26 mouse cellular contexts compared by ENCODE assay signal in genomic region chr13:113183310-113183709, GRCm38 (mm10). TPM values are rescaled to one million over a fixed set of nuclear protein-coding genes. Genes with fewer than 3 reads are reported as not detected.
A peak's percentile ranks its signal among the peaks of the same experiment; 100 is the strongest.
DNase-seq lines count a peak whose midpoint lies in the region; ATAC-seq and TF ChIP-seq lines count a peak whose summit lies in the region.
"Had no signal": no experiment of that assay in that cellular context is flagged by ENCODE, and none has a peak within 500 bp of the region (broad histone marks: within the 10 kb centered on the region; RNA-seq: fewer than 3 reads in every experiment).

No protein-coding gene starts in this region.

- H3K4me2 ChIP-seq in embryonic facial prominence, embryonic 15.5 days (replicated peaks), result no peak overlapping the region
- H3K4me2 ChIP-seq in hindbrain, embryonic 13.5 days, result no peak overlapping the region
- no peak overlapping the region for H3K4me2 ChIP-seq in midbrain, embryonic 14.5 days (ENCODE audit: low read length)
- H3K4me2 ChIP-seq in liver, embryonic 11.5 days, result no peak overlapping the region
- H3K4me2 ChIP-seq: embryonic facial prominence, embryonic 12.5 days; heart, embryonic 13.5 days; hindbrain, embryonic 12.5 days; intestine, embryonic 15.5 days; limb, embryonic 12.5 days; liver, embryonic 12.5 days had no signal

- no peak overlapping the region for H3K9ac ChIP-seq in embryonic facial prominence, embryonic 15.5 days
- no peak overlapping the region for H3K9ac ChIP-seq in hindbrain, embryonic 13.5 days
- H3K9ac ChIP-seq in midbrain, embryonic 14.5 days (replicated peaks; ENCODE audit: low read length), result no peak overlapping the region
- no peak overlapping the region for H3K9ac ChIP-seq in liver, embryonic 11.5 days (ENCODE audit: low read depth, low read length)
- H3K9ac ChIP-seq: embryonic facial prominence, embryonic 12.5 days; heart, embryonic 13.5 days; hindbrain, embryonic 12.5 days; intestine, embryonic 15.5 days; limb, embryonic 12.5 days; liver, embryonic 12.5 days had no signal

- 74% methylated on average over 8 of the region's 8 CpGs for WGBS in embryonic facial prominence, embryonic 15.5 days
- 79% methylated on average over 8 of the region's 8 CpGs for WGBS in small intestine, adult 2 months
- WGBS in hindbrain, embryonic 13.5 days, result 90% methylated on average over 8 of the region's 8 CpGs
- WGBS in midbrain, embryonic 14.5 days, result 77% methylated on average over 8 of the region's 8 CpGs
- 84% methylated on average over 8 of the region's 8 CpGs for WGBS in liver, embryonic 11.5 days

- H3K27ac ChIP-seq in embryonic facial prominence, embryonic 15.5 days (replicated peaks), result peak overlapping the region; percentile 29; the same call in 1 of the 2 replicates
- H3K27ac ChIP-seq in small intestine, adult 2 months (ENCODE audit: insufficient read depth, low read depth, low read length), result peak overlapping the region; percentile 66
- no peak overlapping the region for H3K27ac ChIP-seq in hindbrain, embryonic 13.5 days
- no peak overlapping the region for H3K27ac ChIP-seq in midbrain, embryonic 14.5 days (replicated peaks; ENCODE audit: low read depth, low read length)
- no peak overlapping the region for H3K27ac ChIP-seq in liver, embryonic 11.5 days (ENCODE audit: low read depth, low read length)
- H3K27ac ChIP-seq: embryonic facial prominence, embryonic 12.5 days; heart, adult 2 months; heart, embryonic 13.5 days; hindbrain, embryonic 12.5 days; intestine, embryonic 15.5 days; limb, embryonic 12.5 days; liver, embryonic 12.5 days had no signal

- H3K4me1 ChIP-seq in embryonic facial prominence, embryonic 15.5 days, result no peaks in the 10 kb centered on the region
- H3K4me1 ChIP-seq in small intestine, adult 2 months (ENCODE audit: control insufficient read depth, insufficient read depth, insufficient read length, low read length), result no peaks in the 10 kb centered on the region
- H3K4me1 ChIP-seq in hindbrain, embryonic 13.5 days (replicated peaks), result no peaks in the 10 kb centered on the region
- no peaks in the 10 kb centered on the region for H3K4me1 ChIP-seq in midbrain, embryonic 14.5 days (ENCODE audit: control insufficient read depth, insufficient read depth, low read length)
- no peaks in the 10 kb centered on the region for H3K4me1 ChIP-seq in liver, embryonic 11.5 days (replicated peaks; ENCODE audit: control insufficient read depth, insufficient read depth, low read length)
- H3K4me1 ChIP-seq: embryonic facial prominence, embryonic 12.5 days; heart, embryonic 13.5 days; hindbrain, embryonic 12.5 days; intestine, embryonic 15.5 days; limb, embryonic 12.5 days; liver, embryonic 12.5 days had no signal

- no peak for ATAC-seq in embryonic facial prominence, embryonic 15.5 days (ENCODE audit: insufficient number of reproducible peaks, low FRiP score, low TSS enrichment, low read depth)
- no peak for ATAC-seq in hindbrain, embryonic 13.5 days (ENCODE audit: low FRiP score)
- ATAC-seq in midbrain, embryonic 14.5 days (ENCODE audit: low FRiP score, low TSS enrichment), result no peak
- no peak for ATAC-seq in liver, embryonic 11.5 days (replicated peaks; ENCODE audit: low FRiP score)
- ATAC-seq: forebrain, embryonic 16.5 days; intestine, embryonic 15.5 days; liver, embryonic 12.5 days had no signal

- no peaks in the 10 kb centered on the region for H3K36me3 ChIP-seq in embryonic facial prominence, embryonic 15.5 days
- no peaks in the 10 kb centered on the region for H3K36me3 ChIP-seq in small intestine, adult 2 months (ENCODE audit: control insufficient read depth, insufficient read depth, low read length)
- H3K36me3 ChIP-seq in hindbrain, embryonic 13.5 days, result no peaks in the 10 kb centered on the region
- no peaks in the 10 kb centered on the region for H3K36me3 ChIP-seq in midbrain, embryonic 14.5 days (ENCODE audit: control insufficient read depth, insufficient read depth, low read length)
- no peaks in the 10 kb centered on the region for H3K36me3 ChIP-seq in liver, embryonic 11.5 days (ENCODE audit: control insufficient read depth, insufficient read depth, low read length)
- H3K36me3 ChIP-seq: embryonic facial prominence, embryonic 12.5 days; heart, embryonic 13.5 days; hindbrain, embryonic 12.5 days; intestine, embryonic 15.5 days; limb, embryonic 12.5 days; liver, embryonic 12.5 days had no signal

- TF ChIP-seq CTCF in small intestine, adult 2 months (IDR thresholded peaks at IDR 0.05; ENCODE audit: extremely low read depth, insufficient read length, insufficient replicate concordance, low read depth, low read length), result no peak

- no peak for TF ChIP-seq POLR2A in small intestine, adult 2 months (IDR thresholded peaks at IDR 0.05; ENCODE audit: low read depth, low read length)

- H3K27me3 ChIP-seq in embryonic facial prominence, embryonic 15.5 days, result no peaks in the 10 kb centered on the region
- H3K27me3 ChIP-seq in small intestine, adult 2 months (ENCODE audit: control insufficient read depth, insufficient read depth, low read length), result no peaks in the 10 kb centered on the region
- H3K27me3 ChIP-seq in hindbrain, embryonic 13.5 days, result no peaks in the 10 kb centered on the region
- no peaks in the 10 kb centered on the region for H3K27me3 ChIP-seq in midbrain, embryonic 14.5 days (ENCODE audit: control insufficient read depth, insufficient read depth, low read length)
- H3K27me3 ChIP-seq in liver, embryonic 11.5 days (replicated peaks; ENCODE audit: control insufficient read depth, insufficient read depth, low read length), result no peaks in the 10 kb centered on the region
- H3K27me3 ChIP-seq: embryonic facial prominence, embryonic 12.5 days; heart, embryonic 13.5 days; hindbrain, embryonic 12.5 days; intestine, embryonic 15.5 days; limb, embryonic 12.5 days; liver, embryonic 12.5 days had no signal

- H3K4me3 ChIP-seq in embryonic facial prominence, embryonic 15.5 days (replicated peaks), result no peak overlapping the region
- H3K4me3 ChIP-seq in small intestine, adult 2 months (ENCODE audit: low read depth, low read length), result no peak overlapping the region
- H3K4me3 ChIP-seq in hindbrain, embryonic 13.5 days, result no peak overlapping the region
- no peak overlapping the region for H3K4me3 ChIP-seq in midbrain, embryonic 14.5 days (replicated peaks; ENCODE audit: low read depth, low read length)
- no peak overlapping the region for H3K4me3 ChIP-seq in liver, embryonic 11.5 days (ENCODE audit: low read depth, low read length)
- H3K4me3 ChIP-seq: embryonic facial prominence, embryonic 12.5 days; heart, adult 2 months; heart, embryonic 13.5 days; hindbrain, embryonic 12.5 days; intestine, embryonic 15.5 days; limb, embryonic 12.5 days; liver, embryonic 12.5 days had no signal

- no peaks in the 10 kb centered on the region for H3K9me3 ChIP-seq in embryonic facial prominence, embryonic 15.5 days (replicated peaks)
- no peaks in the 10 kb centered on the region for H3K9me3 ChIP-seq in hindbrain, embryonic 13.5 days
- no peaks in the 10 kb centered on the region for H3K9me3 ChIP-seq in midbrain, embryonic 14.5 days (ENCODE audit: control insufficient read depth, low read length)
- H3K9me3 ChIP-seq in liver, embryonic 11.5 days (ENCODE audit: control insufficient read depth, low read length), result no peaks in the 10 kb centered on the region
- H3K9me3 ChIP-seq: embryonic facial prominence, embryonic 12.5 days; hindbrain, embryonic 12.5 days; intestine, embryonic 15.5 days had no signal

- peak; percentile 54 to 55 for DNase-seq in urinary bladder, adult 18-20 months (ENCODE audit: low spot score in 2 of 2)
- no peak for DNase-seq in urinary bladder, postnatal 10 days (ENCODE audit: low spot score)
- no peak for DNase-seq in midbrain, embryonic 14.5 days
- no peak for DNase-seq in liver, embryonic 11.5 days (ENCODE audit: low spot score)
- DNase-seq: adrenal gland, adult 2 months; cerebellum, adult 11-12 months; cerebellum, postnatal 10 days; gastrocnemius, postnatal 14 days; heart, adult 2 months; heart, postnatal 14 days; kidney, adult 8-10 months; kidney, postnatal 14 days; lung, adult 2 months had no signal

RNA-seq across cellular contexts. Expression of gene Esm1, which starts 26.1 kb away (rescaled TPM):
- 2.7 and 3.1 TPM in 2 replicates for polyA plus RNA-seq in embryonic facial prominence, embryonic 15.5 days (2015; fragmentation: Nextera tagmentation; extraction: Ambion mirVana)
- polyA plus RNA-seq in small intestine, adult 2 months (2012; rRNA removed), result 2.5 and 3.3 TPM in 2 replicates
- 1.5 and 1.8 TPM in 2 replicates for polyA plus RNA-seq in hindbrain, embryonic 13.5 days (2015; fragmentation: Nextera tagmentation; extraction: Ambion mirVana)
- polyA plus RNA-seq in midbrain, embryonic 14.5 days (2014; fragmentation: Nextera tagmentation; extraction: Ambion mirVana), result 0.13 and 0.26 TPM in 2 replicates
- polyA plus RNA-seq in liver, embryonic 11.5 days (2014; fragmentation: Nextera tagmentation; extraction: Ambion mirVana), result 3.3 and 3.7 TPM in 2 replicates

RNA-seq across cellular contexts. Expression of gene Gzmk, which starts 42.4 kb away (rescaled TPM):
- polyA plus RNA-seq in embryonic facial prominence, embryonic 15.5 days (2015; fragmentation: Nextera tagmentation; extraction: Ambion mirVana), result not detected in 2 replicates
- 0.30 and 0.47 TPM in 2 replicates for polyA plus RNA-seq in small intestine, adult 2 months (2012; rRNA removed)
- not detected in 2 replicates for polyA plus RNA-seq in hindbrain, embryonic 13.5 days (2015; fragmentation: Nextera tagmentation; extraction: Ambion mirVana)
- polyA plus RNA-seq in midbrain, embryonic 14.5 days (2014; fragmentation: Nextera tagmentation; extraction: Ambion mirVana), result not detected in 2 replicates
- polyA plus RNA-seq in liver, embryonic 11.5 days (2014; fragmentation: Nextera tagmentation; extraction: Ambion mirVana), result not detected in 2 replicates
- polyA plus RNA-seq: adrenal gland, adult 2 months; embryonic facial prominence, embryonic 12.5 days; heart, adult 2 months; heart, embryonic 13.5 days; hindbrain, embryonic 12.5 days; intestine, embryonic 15.5 days; limb, embryonic 12.5 days; liver, embryonic 12.5 days; midbrain, postnatal 0 days; stomach, embryonic 16.5 days; thymus, postnatal 0 days had no signal

Comparison
In these comparisons a context has a peak if more than half of its experiments do, and no peak if none do; other contexts are left out.
1. DNase-seq: peak in urinary bladder, adult 18-20 months (2 of 2); none in urinary bladder, postnatal 10 days (single experiment), midbrain, embryonic 14.5 days (single experiment) and liver, embryonic 11.5 days (single experiment).
2. H3K27ac ChIP-seq: peak in embryonic facial prominence, embryonic 15.5 days (single experiment) and small intestine, adult 2 months (single experiment); none in hindbrain, embryonic 13.5 days (single experiment), midbrain, embryonic 14.5 days (single experiment) and liver, embryonic 11.5 days (single experiment).